Mouse (Mus musculus): Measurements from ENCODE around the gene Gm45713. TPM values are rescaled to one million over a fixed set of nuclear protein-coding genes. Genes with fewer than 3 reads are reported as not detected.

Gene Gm45713
- total RNA-seq, 2 experiments from 2014 or later, result 0.10 TPM; not detected in 1

DNA sequence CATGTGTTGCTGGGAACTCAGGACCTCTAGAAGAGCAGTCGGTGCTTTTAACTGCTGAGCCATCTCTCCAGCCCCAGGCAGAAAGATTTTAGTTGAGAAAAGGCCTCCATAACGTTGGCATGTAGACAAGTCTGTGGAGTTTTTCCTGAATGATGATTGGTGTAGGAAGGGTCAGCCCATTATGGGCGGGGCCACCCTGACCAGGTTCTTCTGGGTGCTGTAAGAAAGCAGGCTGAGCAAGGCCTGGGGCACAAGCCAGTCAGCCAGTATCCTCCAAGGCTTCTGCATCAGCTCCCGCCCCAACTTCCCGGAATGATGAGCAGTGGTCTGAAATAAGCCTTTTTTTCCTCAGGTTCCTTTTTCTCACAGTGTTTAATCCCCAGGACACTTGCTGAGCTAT, 55.0 kb downstream of the Gm45713 start:
- no peak for ATAC-seq (replicated peaks; ENCODE audit: poor library complexity, severe bottlenecking)

DNA sequence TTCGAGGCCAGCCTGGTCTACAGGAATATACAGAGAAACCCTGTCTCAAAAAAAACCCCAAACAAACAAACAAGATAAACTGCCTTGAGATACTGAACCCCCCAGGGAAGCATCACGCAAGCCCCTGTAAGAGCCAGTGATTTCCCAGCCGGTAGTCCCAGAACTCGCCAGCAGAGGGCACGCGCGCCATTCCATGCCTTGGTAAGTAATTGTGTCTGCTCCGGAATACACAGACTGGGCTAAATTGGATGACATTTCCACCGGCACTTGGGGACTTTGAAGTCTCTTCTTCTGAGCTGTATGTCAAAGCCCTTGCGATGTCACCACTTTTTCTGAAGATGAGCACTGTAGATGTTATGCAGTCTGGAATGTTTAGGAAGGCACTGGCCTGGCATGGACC, 56.2 kb downstream of the Gm45713 start:
- peak; percentile 36 for ATAC-seq (replicated peaks; ENCODE audit: poor library complexity, severe bottlenecking)

DNA sequence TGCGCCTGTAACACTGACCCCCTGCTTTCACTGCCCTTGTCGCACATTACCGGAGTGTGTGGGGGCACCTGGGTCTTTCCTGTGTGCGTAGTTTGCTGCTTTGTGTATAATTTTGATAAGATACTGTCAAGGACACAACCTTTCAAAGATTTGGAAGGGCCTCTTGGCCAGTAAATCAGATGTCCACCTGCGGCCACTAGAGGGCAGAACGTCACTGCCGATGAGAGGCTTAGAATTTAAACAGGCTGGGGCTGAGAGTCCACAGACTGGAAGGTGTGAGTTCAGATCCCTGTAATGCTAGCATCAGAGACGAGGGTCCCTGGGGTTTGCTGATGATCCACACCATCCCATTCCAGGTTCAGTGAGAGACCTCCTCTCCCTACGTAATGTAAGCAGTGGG, 57.5 kb downstream of the Gm45713 start:
- no peak for ATAC-seq (replicated peaks; ENCODE audit: poor library complexity, severe bottlenecking)

DNA sequence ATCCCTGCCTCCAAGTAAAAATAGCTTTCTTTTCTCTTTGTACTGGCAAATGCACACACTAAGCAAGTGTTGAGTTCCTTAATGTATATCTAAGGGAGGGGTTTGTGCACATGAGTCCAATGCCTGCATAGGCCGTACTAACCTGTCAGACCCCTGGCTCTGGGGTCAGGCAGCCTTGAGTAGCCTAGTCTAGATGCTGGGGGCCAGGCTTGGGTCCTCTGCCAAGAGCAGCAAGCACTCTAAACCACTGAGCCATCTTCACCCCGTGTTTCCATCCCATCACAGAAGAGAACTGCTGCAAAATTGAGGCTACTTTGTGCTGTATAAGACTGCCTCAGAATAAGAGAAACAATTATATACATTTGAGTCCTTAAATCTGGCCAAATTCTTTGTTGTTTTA, 58.2 kb downstream of the Gm45713 start:
- ATAC-seq (replicated peaks; ENCODE audit: poor library complexity, severe bottlenecking), result no peak

DNA sequence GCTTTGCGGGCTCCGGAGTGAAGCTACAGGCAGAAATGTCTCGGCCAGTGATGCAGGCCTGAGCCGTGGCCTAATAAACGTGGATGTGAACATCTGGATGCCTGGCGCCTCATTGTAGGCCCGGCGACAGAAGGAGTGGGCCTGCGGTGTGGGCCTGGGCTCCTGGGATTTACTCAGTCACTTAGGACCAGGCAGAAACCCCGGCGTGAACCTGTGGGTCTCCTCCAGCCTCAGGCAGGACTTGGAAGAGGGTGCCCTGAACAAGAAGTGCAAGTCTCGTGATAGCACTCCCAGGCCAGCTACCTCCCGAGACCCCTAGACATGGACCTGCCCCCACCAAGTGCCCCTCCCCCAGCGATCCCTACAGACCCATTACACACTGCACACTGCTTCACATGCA, 58.7 kb downstream of the Gm45713 start:
- ATAC-seq (replicated peaks; ENCODE audit: poor library complexity, severe bottlenecking), result no peak

DNA sequence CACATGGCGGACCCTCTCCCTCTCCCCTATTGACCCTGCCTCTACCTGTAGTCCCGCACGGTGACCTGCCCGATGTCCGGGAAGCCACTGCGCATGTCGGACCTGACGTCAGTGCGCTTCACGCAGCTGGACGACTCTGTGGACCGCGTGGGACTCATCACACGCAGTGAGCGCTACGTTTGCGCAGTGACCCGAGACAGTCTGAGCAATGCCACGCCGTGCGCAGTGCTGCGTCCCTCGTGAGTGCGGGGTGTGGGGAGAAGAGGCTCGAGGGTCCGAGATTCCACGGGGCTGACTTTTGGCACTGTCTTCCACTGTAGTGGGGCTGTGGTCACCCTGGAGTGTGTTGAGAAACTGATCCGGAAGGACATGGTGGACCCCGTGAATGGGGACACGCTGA, 59.5 kb downstream of the Gm45713 start:
- ATAC-seq (replicated peaks; ENCODE audit: poor library complexity, severe bottlenecking), result no peak

Other genes starting within 250 kb of the Gm45713 start
Only the 30 nearest of the 33 such genes appear.
- 40.8 and 84.2 TPM in 2 replicates for gene Ap2a1, start 206.7 kb downstream of the Gm45713 start, total RNA-seq (2014; fragmentation: Nextera tagmentation)
- 28.6 and 30.1 TPM in 2 replicates for gene Ap2a1, start 206.7 kb downstream of the Gm45713 start, total RNA-seq (2017)
- gene Tsks, start 193.0 kb downstream of the Gm45713 start, total RNA-seq (2014; fragmentation: Nextera tagmentation), result not detected in 2 replicates
- gene Tsks, start 193.0 kb downstream of the Gm45713 start, total RNA-seq (2017), result 0.17 TPM in 1 of 2 replicates, not detected in the other
- gene Cpt1c, start 161.4 kb downstream of the Gm45713 start, total RNA-seq (2014; fragmentation: Nextera tagmentation), result not detected in 2 replicates
- gene Cpt1c, start 161.4 kb downstream of the Gm45713 start, total RNA-seq (2017), result not detected in 2 replicates
- 104 and 115 TPM in 2 replicates for gene Prmt1, start 149.7 kb downstream of the Gm45713 start, total RNA-seq (2014; fragmentation: Nextera tagmentation)
- gene Prmt1, start 149.7 kb downstream of the Gm45713 start, total RNA-seq (2017), result 138 and 190 TPM in 2 replicates
- 76.6 and 105 TPM in 2 replicates for gene Irf3, start 138.6 kb downstream of the Gm45713 start, total RNA-seq (2014; fragmentation: Nextera tagmentation)
- 87.5 and 88.9 TPM in 2 replicates for gene Irf3, start 138.6 kb downstream of the Gm45713 start, total RNA-seq (2017)
- gene Bcl2l12, start 137.5 kb downstream of the Gm45713 start, total RNA-seq (2014; fragmentation: Nextera tagmentation), result 19.4 and 57.9 TPM in 2 replicates
- gene Bcl2l12, start 137.5 kb downstream of the Gm45713 start, total RNA-seq (2017), result 18.4 and 32.9 TPM in 2 replicates
- 28.6 and 29.8 TPM in 2 replicates for gene Scaf1, start 119.9 kb downstream of the Gm45713 start, total RNA-seq (2014; fragmentation: Nextera tagmentation)
- gene Scaf1, start 119.9 kb downstream of the Gm45713 start, total RNA-seq (2017), result 15.7 and 17.8 TPM in 2 replicates
- 2.3 and 7.8 TPM in 2 replicates for gene Rras, start 118.3 kb downstream of the Gm45713 start, total RNA-seq (2014; fragmentation: Nextera tagmentation)
- 1.0 and 1.4 TPM in 2 replicates for gene Rras, start 118.3 kb downstream of the Gm45713 start, total RNA-seq (2017)
- 21.1 and 29.6 TPM in 2 replicates for gene Prr12, start 83.3 kb downstream of the Gm45713 start, total RNA-seq (2014; fragmentation: Nextera tagmentation)
- gene Prr12, start 83.3 kb downstream of the Gm45713 start, total RNA-seq (2017), result 1.7 and 4.1 TPM in 2 replicates
- gene Nosip, start 73.8 kb downstream of the Gm45713 start, total RNA-seq (2014; fragmentation: Nextera tagmentation), result 42.2 and 57.2 TPM in 2 replicates
- 49.4 and 63.1 TPM in 2 replicates for gene Nosip, start 73.8 kb downstream of the Gm45713 start, total RNA-seq (2017)
- gene Prrg2, start 73.6 kb downstream of the Gm45713 start, total RNA-seq (2014; fragmentation: Nextera tagmentation), result 6.8 and 9.4 TPM in 2 replicates
- gene Prrg2, start 73.6 kb downstream of the Gm45713 start, total RNA-seq (2017), result 4.8 and 5.3 TPM in 2 replicates
- gene Rcn3, start 44.0 kb downstream of the Gm45713 start, total RNA-seq (2014; fragmentation: Nextera tagmentation), result 2.2 and 11.6 TPM in 2 replicates
- gene Rcn3, start 44.0 kb downstream of the Gm45713 start, total RNA-seq (2017), result 4.1 and 7.0 TPM in 2 replicates
- gene Fcgrt, start 32.4 kb downstream of the Gm45713 start, total RNA-seq (2014; fragmentation: Nextera tagmentation), result 2.1 and 3.8 TPM in 2 replicates
- gene Fcgrt, start 32.4 kb downstream of the Gm45713 start, total RNA-seq (2017), result 2.7 and 3.6 TPM in 2 replicates
- 3,834 and 4,027 TPM in 2 replicates for gene Rps11, start 11.8 kb downstream of the Gm45713 start, total RNA-seq (2014; fragmentation: Nextera tagmentation)
- 963 and 1,110 TPM in 2 replicates for gene Rps11, start 11.8 kb downstream of the Gm45713 start, total RNA-seq (2017)
- 3,523 and 3,605 TPM in 2 replicates for gene Rpl13a, start 7.5 kb downstream of the Gm45713 start, total RNA-seq (2014; fragmentation: Nextera tagmentation)
- 3,792 and 4,750 TPM in 2 replicates for gene Rpl13a, start 7.5 kb downstream of the Gm45713 start, total RNA-seq (2017)
- gene Flt3l, start 201 bp upstream of the Gm45713 start, total RNA-seq (2014; fragmentation: Nextera tagmentation), result 7.4 and 8.2 TPM in 2 replicates
- gene Flt3l, start 201 bp upstream of the Gm45713 start, total RNA-seq (2017), result 2.3 and 5.7 TPM in 2 replicates
- gene Pih1d1, start 18.1 kb upstream of the Gm45713 start, total RNA-seq (2014; fragmentation: Nextera tagmentation), result 74.2 and 91.6 TPM in 2 replicates
- 48.8 and 58.4 TPM in 2 replicates for gene Pih1d1, start 18.1 kb upstream of the Gm45713 start, total RNA-seq (2017)
- 53.4 and 59.8 TPM in 2 replicates for gene Aldh16a1, start 18.4 kb upstream of the Gm45713 start, total RNA-seq (2014; fragmentation: Nextera tagmentation)
- 31.2 and 42.5 TPM in 2 replicates for gene Aldh16a1, start 18.4 kb upstream of the Gm45713 start, total RNA-seq (2017)
- 0.17 TPM in 1 of 2 replicates, not detected in the other for gene Slc17a7, start 27.7 kb upstream of the Gm45713 start, total RNA-seq (2014; fragmentation: Nextera tagmentation)
- not detected in 2 replicates for gene Slc17a7, start 27.7 kb upstream of the Gm45713 start, total RNA-seq (2017)
- not detected in 2 replicates for gene Gfy, start 43.3 kb upstream of the Gm45713 start, total RNA-seq (2014; fragmentation: Nextera tagmentation)
- gene Gfy, start 43.3 kb upstream of the Gm45713 start, total RNA-seq (2017), result not detected in 2 replicates
- gene Pth2, start 44.8 kb upstream of the Gm45713 start, total RNA-seq (2014; fragmentation: Nextera tagmentation), result not detected in 2 replicates
- not detected in 2 replicates for gene Pth2, start 44.8 kb upstream of the Gm45713 start, total RNA-seq (2017)
- not detected in 2 replicates for gene Ccdc155, start 68.7 kb upstream of the Gm45713 start, total RNA-seq (2014; fragmentation: Nextera tagmentation)
- 0.26 and 0.67 TPM in 2 replicates for gene Ccdc155, start 68.7 kb upstream of the Gm45713 start, total RNA-seq (2017)
- gene Dkkl1, start 75.9 kb upstream of the Gm45713 start, total RNA-seq (2014; fragmentation: Nextera tagmentation), result 2.3 and 9.5 TPM in 2 replicates
- gene Dkkl1, start 75.9 kb upstream of the Gm45713 start, total RNA-seq (2017), result 0.77 TPM in 1 of 2 replicates, not detected in the other
- gene Tead2, start 79.5 kb upstream of the Gm45713 start, total RNA-seq (2014; fragmentation: Nextera tagmentation), result 0.62 TPM in 1 of 2 replicates, not detected in the other
- gene Tead2, start 79.5 kb upstream of the Gm45713 start, total RNA-seq (2017), result not detected in 2 replicates
- 104 and 177 TPM in 2 replicates for gene Cd37, start 102.9 kb upstream of the Gm45713 start, total RNA-seq (2014; fragmentation: Nextera tagmentation)
- gene Cd37, start 102.9 kb upstream of the Gm45713 start, total RNA-seq (2017), result 59.5 and 69.2 TPM in 2 replicates
- not detected in 2 replicates for gene Slc6a16, start 104.9 kb upstream of the Gm45713 start, total RNA-seq (2014; fragmentation: Nextera tagmentation)
- not detected in 2 replicates for gene Slc6a16, start 104.9 kb upstream of the Gm45713 start, total RNA-seq (2017)
- not detected in 2 replicates for gene Slc6a21, start 141.3 kb upstream of the Gm45713 start, total RNA-seq (2014; fragmentation: Nextera tagmentation)
- not detected in 2 replicates for gene Slc6a21, start 141.3 kb upstream of the Gm45713 start, total RNA-seq (2017)
- 5.4 and 6.3 TPM in 2 replicates for gene Trpm4, start 197.5 kb upstream of the Gm45713 start, total RNA-seq (2014; fragmentation: Nextera tagmentation)
- 2.4 and 3.9 TPM in 2 replicates for gene Trpm4, start 197.5 kb upstream of the Gm45713 start, total RNA-seq (2017)
- gene Hrc, start 199.1 kb upstream of the Gm45713 start, total RNA-seq (2014; fragmentation: Nextera tagmentation), result not detected in 2 replicates
- gene Hrc, start 199.1 kb upstream of the Gm45713 start, total RNA-seq (2017), result not detected in 2 replicates
- gene Ppfia3, start 230.8 kb upstream of the Gm45713 start, total RNA-seq (2014; fragmentation: Nextera tagmentation), result 1.2 TPM in 1 of 2 replicates, not detected in the other
- not detected in 2 replicates for gene Ppfia3, start 230.8 kb upstream of the Gm45713 start, total RNA-seq (2017)